Mouse (Mus musculus): ENCODE measurements around the gene Iqch.
A peak's percentile ranks its signal among the peaks of the same experiment; 100 is the strongest.

Iqch gene

GRCm38 (mm10) chr9:63495786-63496185 is 106.5 kb downstream of the Iqch start:
- DNase-seq (ENCODE audit: extremely low spot score, low read depth, low spot score): no peak

GRCm38 (mm10) chr9:63493746-63494145 is 108.5 kb downstream of the Iqch start:
- no peak for DNase-seq (ENCODE audit: extremely low spot score, low read depth, low spot score)

GRCm38 (mm10) chr9:63492291-63492690 is 110.0 kb downstream of the Iqch start:
- no peak for DNase-seq (ENCODE audit: extremely low spot score, low read depth, low spot score)

- DNase-seq (ENCODE audit: extremely low spot score, low read depth, low spot score): no peak
Measured at GRCm38 (mm10) chr9:63490521-63491307, 111.6 kb downstream of the Iqch start.

- no peak for DNase-seq (ENCODE audit: extremely low spot score, low read depth, low spot score)
Measured at GRCm38 (mm10) chr9:63489156-63489555, 113.1 kb downstream of the Iqch start.

- DNase-seq (ENCODE audit: extremely low spot score, low read depth, low spot score): no peak
Measured at GRCm38 (mm10) chr9:63465561-63465960, 136.7 kb downstream of the Iqch start.

GRCm38 (mm10) chr9:63462296-63462695 is 140.0 kb downstream of the Iqch start:
- DNase-seq (ENCODE audit: extremely low spot score, low read depth, low spot score): peak; percentile 63

- DNase-seq (ENCODE audit: extremely low spot score, low read depth, low spot score): no peak
Measured at GRCm38 (mm10) chr9:63456401-63456800, 145.9 kb downstream of the Iqch start.

- DNase-seq (ENCODE audit: extremely low spot score, low read depth, low spot score): no peak
Measured at GRCm38 (mm10) chr9:63454341-63454740, 148.0 kb downstream of the Iqch start.

GRCm38 (mm10) chr9:63450531-63451030 is 151.7 kb downstream of the Iqch start:
- no peak for DNase-seq (ENCODE audit: extremely low spot score, low read depth, low spot score)

GRCm38 (mm10) chr9:63443695-63444094 is 158.6 kb downstream of the Iqch start:
- no peak for DNase-seq (ENCODE audit: extremely low spot score, low read depth, low spot score)

- no peak for DNase-seq (ENCODE audit: extremely low spot score, low read depth, low spot score)
Measured at GRCm38 (mm10) chr9:63430652-63431051, 171.6 kb downstream of the Iqch start.

GRCm38 (mm10) chr9:63421096-63421736 is 181.1 kb downstream of the Iqch start:
- no peak for DNase-seq (ENCODE audit: extremely low spot score, low read depth, low spot score)

- no peak for DNase-seq (ENCODE audit: extremely low spot score, low read depth, low spot score)
Measured at GRCm38 (mm10) chr9:63420396-63420795, 181.9 kb downstream of the Iqch start.

- DNase-seq (ENCODE audit: extremely low spot score, low read depth, low spot score): no peak
Measured at GRCm38 (mm10) chr9:63400176-63400575, 202.1 kb downstream of the Iqch start.

GRCm38 (mm10) chr9:63399463-63399815 is 202.9 kb downstream of the Iqch start:
- no peak for DNase-seq (ENCODE audit: extremely low spot score, low read depth, low spot score)

GRCm38 (mm10) chr9:63398611-63399462 is 203.5 kb downstream of the Iqch start, which contains the start of gene 2300009A05Rik:
Gene 2300009A05Rik (minus strand): TSS chr9:63399246.
- DNase-seq (ENCODE audit: extremely low spot score, low read depth, low spot score): no peak

GRCm38 (mm10) chr9:63395612-63396011 is 206.7 kb downstream of the Iqch start:
- DNase-seq (ENCODE audit: extremely low spot score, low read depth, low spot score): no peak

GRCm38 (mm10) chr9:63391307-63391706 is 211.0 kb downstream of the Iqch start:
- DNase-seq (ENCODE audit: extremely low spot score, low read depth, low spot score): no peak

- no peak for DNase-seq (ENCODE audit: extremely low spot score, low read depth, low spot score)
Measured at GRCm38 (mm10) chr9:63382761-63383160, 219.5 kb downstream of the Iqch start.

GRCm38 (mm10) chr9:63380326-63380725 is 222.0 kb downstream of the Iqch start:
- no peak for DNase-seq (ENCODE audit: extremely low spot score, low read depth, low spot score)

Measured in hindlimb bud, embryonic 11.5 days (tissue).